Mouse (Mus musculus) liver, embryonic 14.5 days (tissue): ENCODE measurements around the gene Gnat1.

Experiments
- CTCF ChIP-seq: IDR thresholded peaks from 2 replicates; pipeline ENCODE4 v1.5.1; 2016; ENCODE audit warnings: antibody characterized with exemption, low read depth, control low read depth
- EP300 ChIP-seq: IDR thresholded peaks from 2 replicates; pipeline ENCODE4 v1.6.1; 2016; ENCODE audit warnings: antibody characterized with exemption, low read depth

GRCm38 (mm10) chr9:107682405-107682804, 2.9 kb upstream of the Gnat1 start:
- TF ChIP-seq CTCF, result no peak
- no peak for TF ChIP-seq EP300
